Mouse (Mus musculus) olfactory bulb, adult 2 months (tissue): Measurements from ENCODE around the gene Surf2.

ENCODE experiments used
- CTCF ChIP-seq: fragments of 200-500 bp; IDR thresholded peaks from 2 replicates; pipeline ENCODE4 v1.5.1; 2012; ENCODE audit warnings: low read depth, mild to moderate bottlenecking, low read length, moderate library complexity; ENCODE audit not compliant: insufficient read depth
- POLR2A ChIP-seq: fragments of 200-500 bp; IDR thresholded peaks from 2 replicates; pipeline ENCODE4 v1.6.1; 2012; ENCODE audit warnings: mild to moderate bottlenecking, low read depth, low read length, moderate library complexity; ENCODE audit not compliant: insufficient read depth

DNA sequence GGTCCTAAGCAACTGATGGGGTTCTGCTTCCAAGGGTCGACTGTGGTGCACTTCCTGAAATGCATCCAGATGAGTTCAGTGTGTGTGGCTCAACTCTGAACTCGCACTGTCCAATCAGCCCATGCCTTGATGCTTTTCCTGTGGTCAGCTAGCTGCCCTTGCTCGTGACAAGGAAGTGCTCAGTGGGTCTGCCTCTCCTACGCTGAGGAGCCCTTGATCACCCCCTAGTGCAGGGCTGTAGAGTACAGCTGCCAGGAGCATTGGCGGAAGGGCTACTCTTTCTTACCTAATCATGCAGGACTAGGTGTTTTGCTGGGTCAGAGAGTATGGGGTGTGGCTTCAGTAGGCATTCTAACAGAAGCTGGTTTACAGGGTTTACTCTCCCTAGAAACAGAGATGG, 25.4 kb downstream of the Surf2 start:
- TF ChIP-seq CTCF (no peak), POLR2A (no peak)
